Mouse (Mus musculus) Muller cell, postnatal 12 days (primary cell): ENCODE measurements at regions not wholly inside any gene's neighbourhood (a gene's known extent, or its start where the extent isn't known, plus 50 kb on each side); places are given as distances from the start of the nearest gene placed in this dataset.
A peak's percentile ranks its signal among the peaks of the same experiment; 100 is the strongest.

Experiments used
- DNase-seq: peaks from one replicate; pipeline ENCODE4 v3.0.0-alpha.2; 2015; ENCODE audit errors: inconsistent ontology term

- no peak for DNase-seq
These were observed 72.0 kb upstream of the Samt3 start for GRCm38 (mm10) chrX:85971973-85972372.

GRCm38 (mm10) chrX:85981051-85981450, 62.9 kb upstream of the Samt3 start:
- peak; percentile 61 for DNase-seq
